Mouse (Mus musculus): ENCODE measurements around the gene Cdkn1c.

The Cdkn1c gene

DNA sequence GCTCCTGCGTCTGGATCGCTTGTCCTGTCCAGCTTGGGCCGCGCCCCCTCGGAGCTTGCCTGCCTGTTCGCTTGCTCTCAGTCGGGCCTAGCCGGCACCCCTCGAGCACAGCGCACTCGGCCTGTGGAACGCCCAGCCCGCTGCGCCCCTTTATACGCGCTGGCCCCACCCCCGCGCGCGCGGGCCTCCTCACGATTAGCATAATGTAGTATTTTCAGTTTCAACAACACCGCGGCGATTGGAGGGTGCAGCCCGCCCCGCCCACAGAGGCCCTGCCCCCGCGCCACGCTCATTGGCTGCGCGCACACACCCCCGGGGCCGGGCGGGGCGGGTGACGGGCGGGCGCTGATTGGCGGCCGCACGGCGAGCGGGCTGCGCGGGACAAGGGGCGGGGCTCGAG is at the start of gene Cdkn1c:
TSS of gene Cdkn1c (minus strand) at position 177 of the 400 bp plus-strand sequence.
- peak; percentile 25 for DNase-seq (ENCODE audit: low spot score)

DNA sequence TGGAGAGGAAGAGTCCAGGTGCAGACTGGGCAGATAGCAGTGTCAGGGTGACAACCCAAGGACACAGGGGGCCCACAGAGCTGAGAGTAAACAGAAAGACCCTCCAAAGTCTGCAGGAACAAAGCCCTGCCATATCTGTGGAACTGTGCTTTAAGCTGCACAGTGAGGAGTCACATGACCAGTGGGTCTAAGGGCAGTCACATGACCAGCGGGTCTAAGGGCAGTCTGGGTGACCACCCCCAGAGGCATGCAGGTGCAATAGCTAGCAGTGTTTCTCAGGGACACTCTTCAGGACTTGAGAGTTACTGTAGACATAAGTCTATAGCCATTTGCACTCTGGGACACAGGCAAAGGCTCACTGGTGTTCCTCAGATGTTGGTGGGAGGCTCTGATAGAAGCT is 48.7 kb upstream of the Cdkn1c start:
- DNase-seq (ENCODE audit: low spot score) = no peak

DNA sequence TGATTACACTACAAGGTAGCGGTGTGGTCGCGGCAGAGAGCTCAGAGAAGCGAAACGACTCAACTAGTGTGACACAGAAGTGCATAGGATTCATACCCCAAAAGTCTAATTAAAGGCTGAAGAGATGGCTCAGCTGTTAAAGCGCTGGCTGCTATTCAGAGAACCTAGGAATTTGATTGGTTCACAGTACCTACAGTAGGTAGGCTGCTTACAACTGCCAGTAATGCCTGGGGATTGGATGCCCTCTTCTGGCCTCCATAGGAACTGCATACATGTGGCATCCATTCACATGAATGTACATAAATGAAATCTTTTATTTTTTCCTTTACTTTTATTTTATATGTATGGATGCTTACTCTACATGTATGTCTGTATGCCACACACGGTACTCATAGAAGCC is 45.8 kb upstream of the Cdkn1c start:
- DNase-seq (ENCODE audit: low spot score) = peak; percentile 50

DNA sequence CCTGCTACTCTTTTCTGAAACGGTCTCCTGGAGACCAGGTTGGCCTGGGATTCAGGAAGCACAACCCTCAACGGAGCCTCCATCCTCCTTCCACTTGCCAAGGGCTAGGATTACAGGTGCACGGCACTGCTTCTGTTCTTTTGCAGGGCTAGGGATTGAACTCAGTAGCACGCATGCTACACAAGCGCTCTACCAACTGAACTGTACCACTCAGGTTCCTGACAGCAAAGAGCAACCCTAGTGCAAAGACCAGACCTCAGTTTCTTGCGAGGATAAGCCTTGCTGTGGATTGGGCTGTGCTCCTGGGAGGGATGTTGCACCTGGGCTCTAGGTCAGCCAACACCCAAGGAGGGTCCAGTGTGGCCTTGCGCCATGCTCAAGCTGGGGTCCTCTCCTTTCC is 45.4 kb upstream of the Cdkn1c start:
- DNase-seq (ENCODE audit: low spot score) = no peak

DNA sequence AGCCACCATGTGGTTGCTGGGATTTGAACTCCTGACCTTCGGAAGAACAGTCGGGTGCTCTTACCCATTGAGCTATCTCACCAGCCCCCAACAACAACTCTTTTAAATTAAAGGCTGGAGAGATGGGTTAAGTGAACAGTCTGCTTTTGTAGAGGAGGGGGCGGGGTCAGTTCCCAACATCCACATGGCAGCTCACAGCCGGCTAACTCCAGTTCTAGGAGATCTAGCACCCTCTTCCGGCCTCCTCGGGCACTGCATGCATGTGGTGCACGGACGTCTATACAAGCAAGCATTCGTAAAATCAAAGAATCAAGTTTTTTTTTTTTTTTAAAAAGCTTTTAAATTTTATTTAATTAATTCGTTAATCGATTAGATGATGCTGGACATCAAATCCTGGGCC is 45.0 kb upstream of the Cdkn1c start:
- peak; percentile 60 for DNase-seq (ENCODE audit: low spot score)

DNA sequence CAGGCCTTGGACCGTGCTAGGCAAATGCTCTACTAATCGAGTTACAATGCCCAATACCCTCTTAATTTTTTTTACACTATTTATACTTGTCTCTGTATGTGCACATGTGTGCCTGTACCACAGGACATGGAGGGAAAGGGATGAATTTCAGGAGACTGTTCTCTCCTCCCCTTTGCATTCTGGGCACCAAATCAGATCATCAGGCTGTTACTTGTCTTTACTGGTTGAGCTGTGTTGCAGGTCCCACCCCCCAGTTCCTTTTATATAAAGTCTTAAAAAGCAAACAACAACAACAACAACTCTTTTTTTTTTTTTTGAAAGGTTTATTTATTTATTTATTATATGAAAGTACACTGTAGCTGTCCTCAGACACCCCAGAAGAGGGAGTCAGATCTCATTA is 44.6 kb upstream of the Cdkn1c start:
- no peak for DNase-seq (ENCODE audit: low spot score)

DNA sequence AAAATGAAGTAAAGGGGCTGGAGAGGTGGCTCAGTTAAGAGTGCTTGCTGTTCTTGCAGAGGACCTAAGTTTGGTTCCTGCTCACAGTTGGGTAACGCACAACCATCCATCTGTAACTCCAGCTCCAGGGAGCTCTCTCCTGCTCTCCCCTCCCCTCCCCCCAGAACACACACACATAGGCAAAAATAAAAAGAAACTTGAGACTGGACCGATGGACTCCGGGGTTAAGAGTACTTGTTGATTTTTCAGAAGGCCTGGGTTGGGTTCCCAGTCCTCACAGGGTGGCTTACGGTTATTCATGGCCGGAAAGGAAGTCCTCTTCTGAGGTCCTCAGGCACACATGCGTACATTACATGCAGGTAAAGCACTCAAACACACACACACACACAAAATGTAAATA is 43.1 kb upstream of the Cdkn1c start:
- DNase-seq (ENCODE audit: low spot score) = no peak

DNA sequence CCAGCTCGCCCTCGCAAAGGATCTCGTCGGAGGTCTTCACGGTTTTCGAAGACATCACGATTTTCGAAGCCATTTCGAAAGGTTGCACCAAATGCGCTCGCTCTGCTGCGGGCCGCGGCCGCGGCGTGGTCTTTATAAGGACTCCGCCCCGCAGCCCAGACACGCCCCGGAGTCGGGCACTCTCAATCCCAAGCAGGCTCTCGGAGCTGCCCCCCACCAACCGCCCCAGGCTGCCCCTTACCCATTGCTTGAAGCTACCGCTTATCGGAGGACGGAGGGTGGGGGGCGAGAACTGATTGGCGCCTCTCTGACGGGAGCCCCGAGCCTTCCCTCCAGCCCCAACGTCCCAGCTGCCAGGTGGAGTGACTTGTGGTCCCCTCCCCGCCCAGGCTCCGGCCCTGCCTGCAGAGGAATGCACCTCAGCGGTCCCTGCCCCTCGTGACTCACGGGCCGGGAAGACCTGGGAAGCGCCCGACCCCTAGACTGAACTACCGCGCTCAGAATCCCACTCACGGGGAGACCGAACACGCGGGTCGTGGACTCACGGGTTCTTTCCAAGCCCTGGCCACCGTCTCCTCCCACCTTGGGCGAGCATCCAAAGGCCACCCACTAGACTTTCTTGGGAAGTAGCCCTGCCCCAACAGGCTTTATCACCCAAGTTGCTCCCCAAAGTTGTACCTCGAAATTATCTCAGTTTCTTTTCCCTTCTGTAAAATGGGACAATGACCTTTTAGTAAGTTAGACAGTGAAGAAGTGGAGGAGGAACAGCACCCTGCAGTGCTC is 41.8 kb upstream of the Cdkn1c start, which contains the start of gene Phlda2:
TSS of gene Phlda2 (minus strand) at position 733 of the 783 bp plus-strand sequence.
- DNase-seq (ENCODE audit: low spot score) = no peak

DNA sequence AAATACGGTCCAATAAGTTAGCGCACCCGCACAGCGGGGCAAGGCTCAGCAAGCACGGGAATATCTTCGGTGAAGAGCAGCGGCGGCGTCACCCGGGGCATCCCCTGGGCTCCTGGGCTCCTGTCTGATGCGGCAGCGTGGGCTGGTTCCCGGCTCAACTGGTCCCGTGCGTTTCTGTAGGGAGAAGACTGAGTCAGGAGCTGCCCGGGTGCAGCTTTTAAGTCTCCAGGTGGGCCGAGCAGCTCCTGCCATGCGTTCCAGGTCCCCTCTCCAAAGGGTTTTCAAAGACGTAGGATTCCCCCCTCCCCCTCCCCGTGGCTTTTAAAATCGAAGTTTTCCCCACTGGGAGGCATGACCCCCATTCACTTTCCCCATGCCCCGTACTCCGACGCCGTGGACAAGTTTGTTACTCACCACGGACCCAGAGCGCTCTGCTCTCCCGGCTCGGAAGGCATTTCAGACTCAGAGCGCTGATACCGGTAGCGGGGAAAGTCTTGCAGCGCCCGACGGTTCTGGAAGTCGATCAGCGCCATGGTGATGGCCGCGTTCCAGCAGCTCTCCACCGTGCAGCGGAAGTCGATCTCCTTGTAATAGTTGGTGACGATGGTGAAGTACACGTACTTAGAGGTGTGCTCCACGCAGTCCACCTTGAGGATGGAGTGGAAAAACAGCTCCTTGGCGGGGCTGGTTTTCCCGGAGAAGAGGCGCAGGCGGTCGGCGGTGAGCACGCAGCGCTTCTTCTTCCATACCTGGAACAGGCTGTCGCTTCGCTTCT is 41.0 kb upstream of the Cdkn1c start:
- DNase-seq (ENCODE audit: low spot score) = no peak

DNA sequence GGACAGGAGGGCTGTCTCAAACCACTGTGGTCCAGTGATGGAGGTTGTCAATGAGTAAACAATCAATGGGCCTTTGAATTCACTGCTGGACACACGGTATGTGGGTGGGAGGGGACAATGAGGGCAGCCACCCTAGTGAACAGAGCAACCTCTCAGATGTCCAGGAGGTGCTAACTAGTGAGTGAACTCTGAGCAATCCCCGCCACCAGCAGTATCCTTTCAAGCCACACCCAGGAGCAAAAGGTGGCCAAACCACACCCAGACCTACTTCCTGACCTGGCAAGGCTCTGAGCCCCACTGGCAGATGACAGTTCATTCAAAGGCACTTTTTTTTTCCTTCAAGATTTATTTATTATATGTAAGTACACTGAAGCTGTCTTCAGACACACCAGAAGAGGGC is 40.1 kb upstream of the Cdkn1c start:
- DNase-seq (ENCODE audit: low spot score) = no peak

DNA sequence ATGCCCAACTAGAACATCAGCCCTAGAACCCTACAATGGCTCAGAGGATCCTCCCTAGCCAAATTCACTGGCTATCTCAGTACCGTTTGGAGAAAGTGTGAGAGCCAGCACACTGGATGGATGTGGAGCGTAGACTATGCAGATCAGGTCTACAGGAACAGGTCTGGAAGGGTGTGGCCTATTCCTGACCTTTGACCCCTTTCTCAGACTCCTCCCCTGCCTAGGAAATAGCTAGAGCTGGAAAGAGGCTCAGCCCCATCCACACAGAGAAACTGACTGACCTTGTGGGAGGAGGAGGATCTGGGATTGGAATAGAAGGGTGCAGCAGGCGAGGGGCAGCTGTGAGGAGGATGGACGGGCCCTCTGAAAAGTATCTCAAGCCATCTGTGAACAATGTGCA is 37.7 kb upstream of the Cdkn1c start:
- DNase-seq (ENCODE audit: low spot score) = no peak

DNA sequence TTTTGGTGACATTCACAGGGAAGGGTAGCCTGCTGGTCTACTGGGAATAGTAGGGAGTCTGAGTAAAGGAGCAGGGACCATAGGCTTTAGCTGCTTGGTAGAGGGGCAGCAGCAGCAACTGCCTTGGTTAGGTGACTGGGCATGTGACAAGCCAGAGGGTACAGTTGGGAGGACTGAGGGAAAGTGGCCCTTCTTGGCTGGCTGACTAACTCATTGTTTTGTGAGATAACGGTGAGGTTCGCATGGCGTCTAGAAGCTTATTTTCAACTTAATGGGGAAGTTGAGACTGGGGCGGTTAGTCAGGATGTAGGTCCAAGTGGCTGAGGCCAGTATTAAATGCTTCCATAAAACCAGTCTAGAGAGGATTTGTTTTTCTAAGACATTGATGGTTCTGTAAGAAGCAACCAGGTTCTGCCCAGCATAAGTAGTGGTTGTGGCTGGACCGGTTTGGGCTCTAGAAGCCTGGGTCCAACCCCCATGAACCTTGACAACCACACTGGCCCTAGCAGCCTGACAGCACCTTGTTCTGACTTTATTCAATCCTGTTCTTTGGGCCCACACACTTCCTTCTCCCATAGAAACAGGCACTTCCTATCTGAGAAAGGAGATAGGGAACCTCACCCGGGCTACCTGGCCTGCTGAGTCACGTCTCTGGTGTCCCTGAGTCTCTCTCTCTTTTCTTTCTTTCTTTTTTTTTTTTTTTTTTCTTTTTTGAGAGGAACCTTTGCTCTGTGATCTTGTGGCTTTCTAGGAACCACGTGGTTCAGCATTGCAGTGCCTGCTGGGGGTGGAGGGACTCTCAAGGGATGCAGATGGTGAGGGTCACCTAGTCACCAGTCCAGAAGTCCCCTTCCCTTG is 34.5 kb upstream of the Cdkn1c start:
- DNase-seq (ENCODE audit: low spot score) = no peak

DNA sequence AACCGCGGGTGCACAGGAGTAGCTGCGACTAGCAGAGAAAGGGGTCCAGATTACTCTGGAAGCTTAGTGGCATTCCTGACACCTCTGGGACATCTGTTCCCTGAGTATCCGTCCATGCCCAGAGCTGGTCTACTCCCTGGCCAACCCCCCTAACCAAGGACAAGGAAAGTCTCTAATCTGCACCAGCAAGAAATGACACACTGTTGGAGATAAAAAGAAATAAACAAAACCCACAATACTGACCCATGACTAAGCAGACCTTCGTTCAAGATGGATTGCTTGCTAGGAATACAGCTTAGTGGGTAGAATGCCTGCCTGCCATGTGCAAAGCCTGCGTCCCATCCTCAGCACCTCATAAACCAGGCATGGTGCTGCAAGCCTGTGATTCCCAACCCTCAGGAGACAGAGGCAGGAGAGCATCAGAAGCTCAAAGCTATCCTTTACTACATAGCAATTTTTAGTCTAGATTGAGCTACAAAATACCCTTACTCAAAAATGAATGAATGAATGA is 32.8 kb upstream of the Cdkn1c start:
- DNase-seq (ENCODE audit: low spot score) = no peak

DNA sequence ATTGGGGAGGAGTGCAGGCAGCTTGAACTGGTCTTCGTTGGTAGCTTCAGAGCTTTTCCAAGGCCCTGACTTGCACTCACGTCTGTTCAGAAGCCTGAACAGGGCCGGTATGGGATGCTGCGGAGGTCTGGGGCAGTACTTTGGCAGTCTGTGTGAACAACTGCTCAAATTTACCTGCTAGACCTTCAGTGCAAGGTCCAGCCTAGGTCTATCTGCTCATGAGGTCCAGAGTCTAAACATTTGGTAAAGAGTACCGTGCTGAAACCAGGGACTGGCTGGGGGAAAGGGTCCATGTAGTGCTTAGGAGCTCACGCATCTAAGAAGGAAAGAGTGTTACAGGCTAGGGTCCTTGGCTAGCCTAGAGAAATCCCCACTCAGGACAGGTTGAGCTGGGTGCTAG is 28.9 kb upstream of the Cdkn1c start:
- no peak for DNase-seq (ENCODE audit: low spot score)

DNA sequence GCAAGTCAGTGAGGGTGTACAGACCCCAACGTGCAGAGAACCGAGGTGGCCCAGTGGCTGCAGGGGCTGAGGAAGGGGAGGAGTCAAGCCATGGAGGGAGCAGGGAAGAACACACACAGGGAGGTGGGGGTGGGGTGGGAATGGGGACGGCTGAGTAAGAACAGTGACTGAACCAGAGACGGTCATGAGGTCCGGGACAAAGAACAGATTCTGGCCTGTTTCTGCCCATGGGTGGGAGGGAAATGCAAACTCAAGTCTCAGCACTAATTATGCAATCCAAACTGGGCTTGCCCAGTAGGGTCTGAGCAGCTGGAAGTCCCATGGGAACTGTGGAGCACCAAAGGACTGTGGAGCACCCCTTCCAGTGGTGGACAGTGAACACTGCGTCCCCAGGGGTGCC is 21.7 kb upstream of the Cdkn1c start:
- no peak for DNase-seq (ENCODE audit: low spot score)

DNA sequence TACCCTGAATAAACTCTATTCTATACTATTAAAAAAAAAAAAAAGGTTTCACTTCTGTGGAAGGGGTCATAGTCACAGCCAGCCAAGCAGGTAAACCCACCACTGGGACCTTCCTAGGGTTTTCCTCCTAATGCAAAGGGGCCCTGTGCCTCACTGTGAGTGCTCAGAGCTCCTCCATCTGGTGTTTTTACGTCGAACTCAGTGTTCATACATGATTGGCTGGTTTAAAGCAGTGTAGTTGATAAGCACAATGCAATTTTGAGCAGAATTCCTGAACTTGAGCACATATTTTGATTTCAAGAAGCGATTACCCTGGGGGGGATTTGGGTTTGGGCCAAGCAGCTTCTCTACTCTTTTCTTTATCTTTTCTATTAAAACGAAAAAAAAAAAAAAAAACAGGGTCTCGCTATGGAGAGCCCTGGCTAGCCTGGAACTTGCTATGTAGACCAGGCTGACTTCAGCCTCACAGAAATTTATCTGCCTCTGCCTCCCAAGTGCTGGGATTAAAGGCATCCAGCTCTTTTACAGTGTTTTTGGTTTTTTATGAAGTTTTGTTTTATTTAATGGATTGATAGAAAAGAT is 21.0 kb upstream of the Cdkn1c start:
- no peak for DNase-seq (ENCODE audit: low spot score)

DNA sequence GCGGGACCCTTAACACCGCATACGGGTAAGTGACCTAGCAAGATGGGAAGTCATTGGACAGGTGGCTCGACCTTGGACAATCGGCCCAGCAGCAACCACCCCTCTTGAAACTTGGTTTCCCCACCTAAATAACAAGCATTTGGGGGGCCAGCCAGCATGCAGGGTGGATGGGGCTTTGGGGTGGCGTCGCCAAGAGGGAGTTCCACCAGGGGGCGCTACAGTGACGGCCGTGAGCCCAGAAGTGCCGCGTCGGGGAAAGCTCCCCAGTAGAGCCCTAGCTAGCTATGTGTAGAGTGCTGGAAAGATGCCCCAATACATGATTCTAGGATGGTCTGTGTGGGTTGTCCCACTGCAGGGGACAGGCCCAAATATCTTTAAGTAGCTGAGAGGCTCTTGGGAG is 19.6 kb upstream of the Cdkn1c start:
- no peak for DNase-seq (ENCODE audit: low spot score)

DNA sequence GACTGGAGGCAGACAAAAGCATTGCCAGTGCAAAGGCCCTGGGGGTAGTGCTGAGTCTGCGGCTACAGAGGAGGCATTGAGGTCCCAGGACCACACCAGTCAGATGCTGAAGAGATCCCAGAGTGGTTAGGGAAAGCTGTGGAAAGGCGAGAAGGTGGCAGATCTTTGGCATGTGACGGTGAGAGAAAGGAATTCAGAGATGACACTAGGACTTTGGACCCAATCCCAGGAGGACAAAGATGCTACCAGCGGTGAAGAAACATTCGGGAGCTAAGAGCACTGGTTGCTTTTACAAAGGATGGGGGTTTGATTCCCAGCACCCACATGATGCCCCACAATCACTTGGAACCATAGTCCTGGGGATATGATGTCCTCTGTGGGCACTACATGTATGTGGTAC is 16.9 kb upstream of the Cdkn1c start:
- no peak for DNase-seq (ENCODE audit: low spot score)

DNA sequence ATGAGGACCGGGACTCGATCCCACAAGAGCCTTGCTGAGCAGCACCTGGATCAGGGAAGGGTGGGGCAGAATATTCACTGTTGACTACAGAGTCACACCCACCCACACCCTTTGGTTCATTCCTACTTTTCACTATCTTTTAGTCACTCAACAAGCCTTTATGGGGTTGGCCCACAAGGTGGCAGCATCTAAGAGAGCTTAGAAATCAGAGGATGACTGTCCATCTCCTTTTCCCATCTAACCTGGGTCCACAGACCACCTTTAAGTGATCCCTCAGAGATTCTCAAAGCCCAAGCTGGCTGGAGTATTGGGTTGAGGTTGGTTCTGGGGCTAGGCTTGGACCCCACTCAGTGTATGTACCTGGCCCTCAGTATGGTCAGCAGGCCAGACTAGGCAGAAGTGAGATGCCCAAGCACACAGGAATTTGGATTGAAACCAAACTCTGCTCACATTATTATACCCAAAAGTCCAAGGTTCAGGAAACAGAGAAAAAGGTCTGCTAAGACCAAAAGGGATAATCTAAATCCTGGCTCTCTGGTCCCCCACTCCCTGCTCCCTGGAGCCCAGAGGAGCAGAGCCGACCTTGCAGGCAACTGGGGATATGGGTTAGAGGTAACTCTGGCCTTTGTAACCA is 16.0 kb upstream of the Cdkn1c start:
- DNase-seq (ENCODE audit: low spot score) = no peak

DNA sequence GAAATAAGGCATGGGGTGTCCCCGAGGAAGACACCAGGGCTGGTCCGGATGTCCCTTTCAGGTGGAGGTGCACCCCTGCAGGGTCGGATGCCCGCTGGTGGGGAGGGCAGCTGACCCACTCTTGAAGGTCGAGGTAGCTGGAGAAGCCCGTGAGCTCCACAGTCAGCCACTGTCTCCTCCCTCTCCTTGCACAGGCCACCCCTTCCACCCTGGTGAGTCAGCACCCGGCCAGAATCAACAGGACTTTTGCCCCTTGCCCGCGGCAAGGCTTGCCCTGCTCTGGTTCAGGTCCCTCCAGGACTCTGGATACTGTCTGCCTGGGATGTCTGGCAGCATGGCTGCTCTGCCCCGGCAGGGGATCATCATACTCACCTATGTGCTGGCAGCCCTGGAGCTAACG is 15.0 kb upstream of the Cdkn1c start:
- no peak for DNase-seq (ENCODE audit: low spot score)

DNA sequence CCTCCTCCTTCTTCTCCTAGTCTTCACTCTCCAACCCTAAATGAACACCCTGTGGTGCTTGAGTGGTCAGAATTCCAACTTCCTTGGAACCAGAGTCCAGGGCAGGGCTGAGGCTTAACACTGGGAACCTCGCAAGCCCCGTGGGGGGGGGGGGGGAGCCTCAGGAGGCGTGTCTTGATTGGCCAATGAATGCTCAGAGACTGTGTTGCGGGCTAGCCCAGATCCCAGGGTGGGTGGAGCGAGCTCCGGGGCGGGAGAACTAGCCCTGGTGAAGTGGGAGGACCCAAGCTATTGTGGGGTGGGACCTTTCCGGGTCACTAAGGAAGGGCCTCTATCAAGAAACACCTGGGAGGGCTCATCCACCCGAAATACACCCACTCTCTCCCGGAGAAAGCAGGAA is 14.0 kb upstream of the Cdkn1c start:
- no peak for DNase-seq (ENCODE audit: low spot score)
